Mouse (Mus musculus): Measurements from ENCODE around the gene Atp5s.

- TF ChIP-seq EP300 (IDR thresholded peaks at IDR 0.05) (no peak), CTCF (IDR thresholded peaks at IDR 0.05) (no peak)
Measured at GRCm38 (mm10) chr12:69733923-69734322, 9.2 kb downstream of the Atp5s start.

All from lung, postnatal 0 days (tissue).